Mouse (Mus musculus) adrenal gland, postnatal 14 days (tissue): ENCODE measurements around the gene Pdpk1. TPM values are rescaled to one million over a fixed set of nuclear protein-coding genes. Genes with fewer than 3 reads are reported as not detected.
"Not testable (repeated sequence)": the region's sequence is repeated elsewhere in the genome, so short reads cannot be mapped to it uniquely, and the experiment has no call there.

Experiments used
- DNase-seq: peaks from one replicate; pipeline ENCODE4 v3.0.0; 2021; ENCODE audit warnings: mixed read lengths
- total RNA-seq: library from RNA; stranded (reverse); gene quantifications from 2 replicates; pipeline ENCODE4 v1.2.3, GENCODE M21; 2021

Gene Pdpk1
- total RNA-seq, 1 experiment from 2014 or later: 49.1 TPM

DNA sequence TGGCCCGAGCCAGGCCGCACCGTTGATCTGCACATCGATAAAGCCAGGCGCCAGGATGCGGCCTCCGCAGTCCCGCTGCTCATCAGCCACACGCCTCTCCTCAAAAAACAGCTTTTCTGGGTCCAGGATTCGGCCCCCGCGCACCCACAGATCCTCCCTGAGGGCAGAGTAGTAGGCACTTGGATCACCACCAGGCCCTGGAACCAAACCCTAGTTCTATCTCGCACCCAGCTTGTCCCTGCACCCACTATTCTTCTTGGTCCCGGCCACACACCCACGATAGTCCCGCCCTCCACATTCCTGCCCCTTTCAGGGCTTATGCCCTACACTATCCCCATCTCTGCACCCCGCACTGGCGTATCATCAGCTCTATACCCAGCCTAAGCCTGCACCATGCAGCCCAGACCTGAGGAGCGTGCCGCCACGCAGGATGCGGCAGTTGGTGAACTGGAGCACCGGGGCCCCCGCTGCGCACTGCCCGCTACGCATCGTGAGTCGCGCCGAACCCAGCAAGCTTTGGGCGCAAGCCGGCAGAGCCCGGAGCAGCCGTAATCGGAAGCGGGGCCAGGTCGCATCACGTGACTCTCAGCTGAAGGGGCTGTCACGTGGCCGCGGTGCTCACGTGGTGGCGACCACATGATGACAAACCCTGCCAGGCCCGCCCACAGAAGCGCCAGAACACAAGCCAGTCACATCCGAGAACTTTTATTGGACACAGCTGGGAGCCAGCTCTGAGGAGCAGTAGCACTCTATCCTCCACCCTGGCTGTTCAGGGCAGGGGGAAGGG is 12.6 kb upstream of the Pdpk1 start, which contains the start of gene Amdhd2:
Amdhd2 (minus strand) TSS at position 591 of the 787 bp plus-strand sequence.
- peak; percentile 98 for DNase-seq

- peak; percentile 55 for DNase-seq
Observed at GRCm38 (mm10) chr17:24162584-24163175, 12.0 kb upstream of the Pdpk1 start.

DNA sequence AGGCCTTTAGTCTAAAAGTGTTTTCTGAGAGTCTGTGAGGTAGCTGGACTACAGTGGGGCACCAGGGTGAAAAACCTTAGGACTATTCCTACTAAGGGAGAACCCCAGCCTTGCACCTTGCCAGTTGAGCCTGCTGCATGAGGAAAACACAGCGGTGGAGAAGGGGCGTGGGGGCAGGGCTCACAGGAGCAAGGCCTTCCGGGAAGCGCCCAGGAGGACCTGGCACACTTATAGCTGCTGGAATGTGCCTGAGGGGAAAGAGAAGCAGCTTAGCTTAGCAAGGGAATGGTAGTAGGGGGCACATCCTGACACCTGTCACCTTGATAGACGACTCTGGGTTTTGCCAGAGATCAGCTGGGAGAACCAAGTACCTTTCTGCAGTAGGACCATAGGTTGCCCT is 10.7 kb upstream of the Pdpk1 start:
- no peak for DNase-seq

DNA sequence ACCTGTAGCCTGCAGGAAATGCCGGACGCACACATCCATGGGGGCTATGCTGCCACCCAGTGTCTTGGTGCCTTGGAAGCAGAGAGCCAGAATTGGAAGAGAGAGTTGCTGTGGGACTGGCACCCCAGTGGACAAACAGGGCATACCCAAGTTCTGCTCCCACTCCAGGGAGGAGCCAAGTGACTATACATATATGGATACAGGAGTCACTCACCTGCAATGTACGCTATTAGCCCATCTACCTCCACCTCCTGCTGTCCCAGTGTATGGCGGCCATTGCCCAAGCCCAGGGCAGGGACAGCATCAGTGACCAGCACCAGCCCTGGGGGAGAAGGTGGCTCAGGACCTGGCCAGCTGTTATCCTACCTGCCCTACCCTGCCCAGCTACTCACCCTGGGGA is 6.8 kb upstream of the Pdpk1 start:
- no peak for DNase-seq

DNA sequence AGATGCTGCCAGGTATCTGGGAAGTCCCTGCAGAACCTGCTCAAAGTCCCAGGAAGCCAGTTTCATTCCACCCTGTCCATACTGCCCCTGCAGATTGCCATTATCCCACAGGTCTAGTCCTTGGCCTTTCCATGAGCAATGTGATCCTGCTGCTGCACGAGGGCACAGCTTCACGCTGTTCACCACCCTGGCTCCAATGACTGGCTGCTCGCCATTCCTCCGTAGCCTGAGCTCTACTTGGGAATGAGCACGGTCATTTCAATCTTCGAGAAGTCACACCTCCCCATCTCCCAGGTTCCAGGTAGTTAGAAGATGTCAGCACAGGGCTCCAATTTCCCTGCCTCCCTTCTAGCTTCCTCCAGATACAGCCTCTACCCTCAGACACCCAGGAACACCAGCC is 6.4 kb upstream of the Pdpk1 start:
- DNase-seq: no peak

DNA sequence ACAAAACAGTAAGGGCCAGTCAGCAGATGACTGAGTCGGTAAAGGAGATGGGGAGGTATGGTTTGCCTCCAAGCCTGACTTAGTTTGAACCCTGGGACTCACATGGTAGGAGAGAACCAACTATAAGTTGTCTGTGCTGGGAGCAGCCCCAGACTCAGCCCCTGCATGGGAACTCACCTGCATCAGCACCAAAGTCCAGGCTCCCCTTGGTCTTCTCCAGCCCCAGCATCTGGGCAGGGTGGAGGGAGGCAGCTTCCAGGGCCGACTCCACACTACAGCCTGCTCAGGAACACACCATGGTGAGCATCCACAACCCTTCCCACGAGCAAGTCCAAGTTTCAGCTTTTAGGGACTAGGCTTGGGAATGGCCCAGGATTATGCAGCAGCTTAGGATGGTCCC is 5.7 kb upstream of the Pdpk1 start:
- DNase-seq: no peak

DNA sequence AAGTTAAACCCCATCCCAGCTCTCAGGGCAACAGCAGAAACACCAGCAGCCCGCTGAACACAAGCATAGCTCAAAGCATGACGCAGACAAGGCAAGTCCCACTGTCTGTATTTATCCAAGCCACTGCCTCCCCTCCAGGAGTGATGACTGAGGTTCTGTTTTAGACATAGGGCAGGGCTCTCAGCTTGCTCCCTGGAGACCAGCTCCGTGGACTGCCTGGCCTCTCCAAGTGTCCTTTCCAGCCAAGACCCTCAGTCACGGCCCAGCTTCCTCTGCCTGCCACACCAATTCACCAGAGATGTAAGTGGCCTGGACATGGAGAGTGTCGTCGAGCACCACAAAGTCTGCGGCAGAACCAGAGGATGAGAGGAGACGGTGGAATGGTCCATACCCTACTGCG is 5.0 kb upstream of the Pdpk1 start:
- no peak for DNase-seq

DNA sequence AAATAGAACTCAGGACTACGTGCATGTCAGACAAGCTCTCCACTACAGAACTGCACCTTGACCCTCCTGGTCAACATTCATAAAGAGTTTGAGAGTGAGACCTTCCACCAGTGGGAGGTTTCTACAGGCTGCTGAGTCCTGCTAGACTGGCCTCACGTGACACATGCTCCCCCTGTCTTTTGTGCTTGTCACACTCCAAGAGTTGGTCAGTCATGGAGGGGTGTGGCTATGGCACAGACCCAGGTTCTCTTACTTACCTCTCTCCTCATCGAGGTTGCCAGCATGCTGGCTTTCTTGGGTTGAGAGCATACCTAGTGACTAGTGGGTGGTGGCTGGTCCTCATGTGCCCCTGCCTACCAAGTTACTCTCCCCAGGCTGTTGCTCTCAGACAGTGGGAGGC is 3.7 kb upstream of the Pdpk1 start:
- DNase-seq: no peak

DNA sequence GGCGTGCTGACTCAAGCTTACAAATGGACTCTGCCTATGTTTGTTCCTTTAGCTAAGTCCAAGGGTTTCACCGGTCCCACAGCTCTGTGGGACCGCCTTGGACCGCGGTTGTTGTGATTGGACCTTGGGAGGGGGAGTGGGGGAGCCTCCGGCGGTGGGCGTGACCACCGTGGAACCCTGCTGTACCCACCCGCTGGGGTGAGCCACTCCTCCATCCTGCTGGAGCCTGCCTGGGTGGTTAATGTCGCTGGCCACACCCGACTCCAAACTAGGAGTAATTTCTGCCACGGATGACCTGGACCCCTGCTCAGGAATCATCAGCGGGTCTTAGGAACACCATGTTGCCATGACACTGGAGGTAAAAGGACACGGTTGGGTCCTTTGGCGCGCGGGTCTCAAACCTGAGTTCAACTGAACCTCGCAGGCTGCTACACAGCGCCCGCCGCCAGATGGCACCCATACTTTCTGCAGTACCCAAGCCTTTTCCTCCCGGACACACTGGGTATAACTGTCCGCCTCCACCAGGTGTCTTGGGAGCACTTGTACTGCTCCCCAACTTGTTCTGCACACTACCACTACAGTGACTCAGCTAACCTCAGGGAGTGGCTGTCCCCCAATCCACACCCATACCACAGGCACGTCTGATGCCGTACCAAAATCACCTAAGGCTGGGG is 1.3 kb upstream of the Pdpk1 start:
- DNase-seq: peak; percentile 90

GRCm38 (mm10) chr17:24151382-24151781 is 658 bp upstream of the Pdpk1 start:
- no peak for DNase-seq

DNA sequence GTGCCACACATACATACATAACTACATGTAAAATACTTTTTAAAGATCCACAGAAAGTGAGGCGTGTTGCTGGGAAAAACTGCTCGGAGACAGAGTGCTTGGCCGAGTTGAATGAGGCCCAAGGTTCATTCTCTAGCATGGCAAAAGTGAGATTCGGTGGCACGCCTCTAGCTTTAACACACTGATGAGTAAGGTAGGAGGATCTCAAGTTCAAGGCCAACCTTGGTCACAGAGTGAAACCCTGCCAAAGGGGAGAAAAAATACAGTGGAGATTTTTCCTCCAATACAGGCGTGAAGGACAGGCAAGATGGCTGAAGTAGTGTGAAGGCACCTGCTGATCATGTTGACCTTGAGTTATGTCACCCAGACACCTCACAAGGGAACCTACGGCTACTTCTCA is 1.3 kb downstream of the Pdpk1 start:
- peak; percentile 68 for DNase-seq

- DNase-seq: no peak
Observed at GRCm38 (mm10) chr17:24142897-24143296, 7.8 kb downstream of the Pdpk1 start.

GRCm38 (mm10) chr17:24141425-24141920 is 9.3 kb downstream of the Pdpk1 start:
- peak; percentile 99 for DNase-seq

GRCm38 (mm10) chr17:24140845-24141424 is 9.8 kb downstream of the Pdpk1 start:
- DNase-seq: peak; percentile 70

- no peak for DNase-seq
Observed at GRCm38 (mm10) chr17:24139968-24140367, 10.8 kb downstream of the Pdpk1 start.

GRCm38 (mm10) chr17:24139256-24139655 is 11.5 kb downstream of the Pdpk1 start:
- DNase-seq: no peak

GRCm38 (mm10) chr17:24137226-24137880 is 13.4 kb downstream of the Pdpk1 start:
- no peak for DNase-seq

DNA sequence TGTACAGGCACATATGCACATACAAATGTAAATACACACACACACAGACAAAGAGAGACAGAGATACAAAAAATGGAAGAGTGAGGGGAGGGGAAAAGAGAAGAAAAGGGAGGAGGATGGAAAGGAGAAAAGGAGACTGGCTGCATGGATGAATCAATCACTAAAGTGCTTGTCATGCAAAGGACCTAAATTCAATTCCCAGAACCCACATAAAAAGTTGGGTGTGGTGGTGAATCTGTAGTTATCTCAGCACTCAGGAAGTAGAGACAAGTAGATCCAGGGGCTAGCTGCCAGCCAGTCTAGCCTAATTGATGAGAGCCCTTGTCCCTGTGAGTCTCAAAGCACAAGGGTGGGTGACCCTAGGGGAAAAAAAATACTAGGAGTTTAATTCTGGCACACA is 16.7 kb downstream of the Pdpk1 start:
- DNase-seq: no peak

DNA sequence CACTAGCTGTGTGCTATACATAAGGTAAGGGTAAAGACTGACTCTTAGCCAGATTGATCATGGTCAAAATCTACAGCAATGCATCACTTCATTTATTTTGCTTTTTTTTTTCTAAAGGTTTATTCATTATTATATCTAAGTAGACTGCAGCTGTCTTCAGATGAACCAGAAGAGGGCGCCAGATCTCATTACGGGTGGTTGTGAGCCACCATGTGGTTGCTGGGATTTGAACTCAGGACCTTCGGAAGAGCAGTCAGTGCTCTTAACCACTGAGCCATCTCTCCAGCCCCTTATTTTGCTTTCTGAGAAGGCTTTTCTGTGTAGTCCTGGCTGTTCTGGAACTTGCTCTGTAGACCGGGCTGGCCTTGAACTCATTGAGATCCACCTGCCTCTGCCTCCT is 17.8 kb downstream of the Pdpk1 start:
- DNase-seq: not testable (repeated sequence)

DNA sequence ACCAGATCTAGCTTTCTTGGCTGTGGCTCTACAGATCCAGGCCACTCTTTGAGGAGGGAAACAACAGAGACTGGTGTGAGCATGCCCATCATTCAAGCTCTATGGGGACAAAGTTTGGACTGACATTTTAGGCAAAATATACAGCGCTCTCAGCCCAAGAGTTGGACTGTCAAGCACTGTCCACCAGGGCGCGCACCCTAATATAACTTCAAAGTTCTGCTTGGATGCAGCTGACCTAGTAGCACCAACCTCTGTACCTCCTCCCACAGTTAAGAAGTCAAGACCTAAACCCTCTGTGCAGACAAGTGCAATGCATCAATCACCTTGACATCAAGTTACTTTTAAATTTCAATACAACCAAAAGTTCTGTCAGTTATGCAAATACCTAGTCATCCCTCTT is 19.2 kb downstream of the Pdpk1 start:
- DNase-seq: no peak

DNA sequence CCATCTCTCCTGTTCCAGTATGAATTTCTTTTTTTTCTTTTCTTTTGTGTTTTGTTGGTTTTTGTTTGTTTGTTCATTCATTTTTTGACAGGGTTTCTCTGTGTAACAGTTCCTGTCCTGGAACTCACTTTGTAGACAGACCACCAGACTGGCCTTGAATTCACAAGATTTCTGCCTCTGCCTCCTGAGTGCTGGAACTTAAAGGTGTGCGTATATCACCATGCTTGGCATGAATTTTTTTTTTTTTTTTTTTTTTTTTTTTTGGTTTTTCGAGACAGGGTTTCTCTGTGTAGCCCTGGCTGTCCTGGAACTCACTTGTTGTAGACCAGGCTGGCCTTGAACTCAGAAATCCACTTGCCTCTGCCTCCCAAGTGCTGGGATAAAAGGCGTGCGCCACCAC is 21.5 kb downstream of the Pdpk1 start:
- DNase-seq: not testable (repeated sequence)

DNA sequence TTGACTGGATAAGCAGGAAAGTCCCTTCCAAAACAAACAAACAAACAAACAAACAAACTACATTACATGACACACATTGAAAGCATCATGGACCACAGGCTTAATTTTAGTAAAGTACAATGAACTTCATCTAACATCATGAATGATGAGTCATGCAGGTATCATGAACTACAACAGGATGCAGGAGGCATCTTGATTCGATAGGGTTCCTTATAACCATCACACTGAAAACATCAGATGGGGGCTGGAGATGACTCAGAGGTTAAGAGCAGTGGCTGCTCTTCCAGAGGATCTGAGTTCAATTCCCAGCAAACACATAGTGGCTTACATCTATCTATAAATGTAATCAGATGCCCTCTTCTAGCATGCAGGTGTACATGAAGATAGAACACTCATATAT is 23.1 kb downstream of the Pdpk1 start:
- no peak for DNase-seq
